Mouse (Mus musculus) T-helper 17 cell (primary cell): ENCODE results near the gene Fnip2.

Experiments used
- in situ Hi-C, 2 experiments: fragments of 300-600 bp; cut with MboI, MseI; formaldehyde crosslinking; loops; 1 replicate in 1 of 2; 2 replicates in 1 of 2; pipeline ENCODE4 v1.15.1; 2025; ENCODE audit warnings: high pct_unique_total_duplicates in 2 of 2

Fnip2 gene

GRCm38 (mm10) chr3:79425441-79425840, 142.2 kb downstream of the Fnip2 start:
- in situ Hi-C loops, result loop anchor here in 1 of 2 experiments (10.0 kb wide), 1 partner anchor 61 kb away; no protein-coding TSS in a partner anchor

- in situ Hi-C loops, result no loop called here
Observed at GRCm38 (mm10) chr3:79418921-79419320, 148.7 kb downstream of the Fnip2 start.

DNA sequence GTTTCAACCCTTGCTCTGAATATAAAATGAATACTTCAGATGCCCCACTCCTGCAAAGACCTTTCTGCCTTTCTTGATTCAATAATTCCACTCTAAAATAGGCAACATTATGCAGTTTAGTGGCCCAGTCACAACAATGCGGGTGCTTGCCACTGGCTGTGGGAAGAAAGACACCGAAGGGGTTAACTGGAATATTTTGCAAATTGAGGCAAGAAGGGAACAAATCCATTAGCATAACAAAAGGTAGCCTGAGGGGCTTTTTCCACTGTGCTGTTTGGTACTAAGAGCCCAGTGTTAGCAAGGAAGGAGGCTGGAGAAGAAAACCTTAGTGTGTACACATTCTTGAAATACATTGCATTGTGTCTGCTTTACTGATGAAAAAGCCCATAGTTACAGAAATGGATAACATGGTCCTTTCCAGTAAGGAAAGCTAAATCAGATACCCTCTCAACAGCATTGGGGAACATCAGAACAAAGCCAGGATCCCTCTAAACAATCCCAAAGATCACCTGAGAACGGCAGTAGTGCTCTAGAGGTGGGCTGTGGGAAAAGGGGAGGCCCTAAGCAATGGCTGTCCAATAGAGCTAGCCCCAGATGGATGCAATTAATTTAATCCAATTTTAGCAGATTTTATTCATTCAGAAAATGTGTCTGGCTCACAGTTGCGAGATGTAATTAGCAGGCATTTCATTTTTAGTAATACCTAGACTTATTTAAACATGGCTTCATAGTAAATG, 150.5 kb downstream of the Fnip2 start:
- in situ Hi-C loops, result no loop called here

DNA sequence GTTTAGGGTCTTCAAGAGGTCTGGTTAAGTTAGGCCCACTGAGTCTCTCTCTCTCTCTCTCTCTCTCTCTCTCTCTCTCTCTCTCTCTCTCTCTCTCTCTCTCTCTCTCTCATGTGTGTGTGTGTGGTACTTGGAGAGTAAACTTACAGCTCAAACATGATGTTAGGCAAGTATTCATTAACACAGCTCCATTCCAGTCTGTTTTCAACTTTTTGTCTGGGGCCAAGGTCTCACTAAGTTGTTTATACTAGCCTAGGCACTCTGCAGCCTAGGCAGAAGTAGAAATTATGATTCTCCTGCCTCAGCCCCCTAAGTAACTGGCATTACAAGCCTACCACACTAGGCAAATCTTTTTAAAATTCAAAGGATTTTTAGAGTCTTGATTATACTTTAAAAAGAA, 151.7 kb downstream of the Fnip2 start:
- in situ Hi-C loops, result no loop called here

GRCm38 (mm10) chr3:79415081-79415480, 152.5 kb downstream of the Fnip2 start:
- in situ Hi-C loops, result no loop called here

- in situ Hi-C loops, result no loop called here
Observed at GRCm38 (mm10) chr3:79413492-79413891, 154.1 kb downstream of the Fnip2 start.

DNA sequence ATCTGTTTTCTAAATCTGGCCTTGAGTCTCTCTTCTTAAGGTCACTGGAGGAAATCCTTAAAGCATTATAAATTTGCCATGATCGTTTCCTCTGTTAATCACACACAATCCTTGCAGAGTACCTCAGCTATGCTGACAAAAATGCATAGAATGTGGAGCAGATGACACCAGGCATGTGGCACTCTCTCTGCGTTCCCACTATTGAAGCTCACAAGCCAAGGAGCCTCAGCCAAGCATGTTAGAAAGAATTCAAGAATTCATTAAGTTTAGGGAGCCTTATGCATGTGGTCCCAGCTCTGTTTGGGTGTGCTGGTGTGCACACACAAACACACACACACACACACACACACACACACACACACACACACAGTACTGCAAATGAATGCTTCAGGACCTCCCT, 155.9 kb downstream of the Fnip2 start:
- in situ Hi-C loops, result no loop called here

DNA sequence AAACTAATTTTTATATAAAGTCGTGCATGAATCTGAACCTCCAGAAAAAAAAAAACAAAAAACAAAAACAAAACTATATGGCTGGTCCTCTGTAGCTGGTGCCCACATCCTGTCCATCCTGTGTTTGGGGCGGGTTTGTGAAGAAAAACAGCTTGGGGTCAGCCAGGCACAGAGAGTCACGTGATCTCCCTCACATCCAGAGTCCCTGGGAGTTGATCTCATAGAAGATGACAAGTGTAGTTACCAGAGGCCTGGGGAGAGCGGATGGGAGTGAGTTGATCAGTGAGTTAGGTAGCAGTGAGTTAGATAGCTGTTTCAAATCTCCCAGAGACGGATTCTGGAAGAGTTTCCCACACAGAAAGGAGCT, 157.0 kb downstream of the Fnip2 start:
- in situ Hi-C loops, result no loop called here

DNA sequence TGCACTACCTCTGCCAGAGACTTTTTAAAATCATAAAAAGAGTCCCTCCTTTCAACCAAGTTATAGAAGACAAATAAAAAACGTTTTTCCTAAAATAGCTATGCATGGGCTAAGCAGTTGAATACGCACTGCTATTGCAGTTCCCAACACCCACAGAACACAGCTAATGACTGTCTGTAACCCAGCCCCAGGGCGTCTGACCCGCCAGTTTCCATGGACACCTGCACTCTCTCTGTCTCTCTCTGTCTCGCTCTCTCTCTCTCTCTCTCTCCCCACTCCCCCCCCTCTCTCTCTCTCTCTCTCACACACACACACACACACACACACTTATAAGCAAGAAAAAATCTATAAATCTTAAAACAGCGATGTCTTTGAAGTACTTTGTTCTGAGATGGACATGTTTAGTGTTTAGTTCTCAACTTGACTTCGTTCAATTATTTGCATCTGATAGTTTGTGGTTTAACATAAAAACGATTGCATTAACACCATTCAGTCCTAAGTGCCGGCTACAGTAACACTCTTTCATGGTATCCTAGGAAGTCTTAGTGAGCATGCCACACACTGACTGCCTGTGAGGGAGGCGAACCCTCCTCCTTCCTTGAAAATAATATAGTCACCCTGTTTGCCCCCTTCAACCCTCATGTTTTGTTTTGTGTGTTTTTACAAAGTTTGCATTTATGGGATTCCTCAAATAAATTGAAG, 157.5 kb downstream of the Fnip2 start:
- in situ Hi-C loops, result no loop called here

- in situ Hi-C loops, result no loop called here
Observed at GRCm38 (mm10) chr3:79408546-79408945, 159.1 kb downstream of the Fnip2 start.
